Mouse (Mus musculus) small intestine, adult 2 months (tissue): ENCODE data around the gene Vav1. TPM values are rescaled to one million over a fixed set of nuclear protein-coding genes. Genes with fewer than 3 reads are reported as not detected.

Source experiments
- H3K27ac ChIP-seq: fragments of 200-500 bp; 2 replicates; pipeline ENCODE4 v1.5.1; 2012; ENCODE audit warnings: low read depth, low read length, control low read depth, inconsistent platforms; ENCODE audit not compliant: insufficient read depth
- H3K27me3 ChIP-seq: fragments of 200-500 bp; 2 replicates; pipeline ENCODE4 v1.6.1; 2012; ENCODE audit warnings: mild to moderate bottlenecking, moderate library complexity, low read length, inconsistent platforms; ENCODE audit not compliant: control insufficient read depth, insufficient read depth
- H3K36me3 ChIP-seq: fragments of 200-500 bp; 2 replicates; pipeline ENCODE4 v1.6.1; 2012; ENCODE audit warnings: mild to moderate bottlenecking, low read length, control low read depth, inconsistent platforms; ENCODE audit not compliant: control insufficient read depth, insufficient read depth
- H3K4me1 ChIP-seq: fragments of 200-500 bp; 2 replicates; pipeline ENCODE4 v1.6.1; 2012; ENCODE audit warnings: low read length, inconsistent platforms, mixed read lengths; ENCODE audit not compliant: control insufficient read depth, insufficient read depth, insufficient read length
- H3K4me3 ChIP-seq: fragments of 200-500 bp; 2 replicates; pipeline ENCODE4 v1.5.1; 2012; ENCODE audit warnings: low read depth, mild to moderate bottlenecking, control low read depth, inconsistent platforms, low read length, moderate library complexity
- CTCF ChIP-seq: fragments of 200-500 bp; IDR thresholded peaks from 2 replicates; pipeline ENCODE4 v1.5.1; 2012; ENCODE audit warnings: low read depth, mild to moderate bottlenecking, control low read depth, inconsistent platforms, low read length, moderate library complexity, mixed read lengths; ENCODE audit not compliant: insufficient replicate concordance, insufficient read length; ENCODE audit errors: extremely low read depth
- POLR2A ChIP-seq: fragments of 200-500 bp; IDR thresholded peaks from 2 replicates; pipeline ENCODE4 v1.6.1; 2012; ENCODE audit warnings: low read depth, mild to moderate bottlenecking, control low read depth, inconsistent platforms, low read length, moderate library complexity
- WGBS: fragments of 180-500 bp; shearing (Covaris S2); methylation state at CpG from one replicate; pipeline ENCODE4 v1.1.7; 2018; 5-methylcytosine and 5-hydroxymethylcytosine counted together
- polyA plus RNA-seq: library from polyadenylated mRNA; depleted of rRNA; stranded (reverse); fragments of >200 nt; gene quantifications from 2 replicates; pipeline ENCODE4 v1.2.3, GENCODE M21; 2012

The Vav1 gene
- polyA plus RNA-seq, 1 experiment = 6.1 TPM

GRCm38 (mm10) chr17:57280411-57280810, 1.5 kb downstream of the Vav1 start:
- 61% methylated on average over 3 of the region's 3 CpGs for WGBS
- H3K27me3 ChIP-seq = no peaks in the 10 kb centered on the region
- peak overlapping the region; percentile 62 for H3K4me3 ChIP-seq
- TF ChIP-seq POLR2A = no peak
- TF ChIP-seq CTCF = no peak
- H3K27ac ChIP-seq = 0 out of 2 replicates have a peak overlapping the region, but pooled peaks have one; percentile 21
- peaks cover 5% of the 10 kb centered on the region; the same call in 1 of the 2 replicates for H3K4me1 ChIP-seq
- H3K36me3 ChIP-seq = no peaks in the 10 kb centered on the region

DNA sequence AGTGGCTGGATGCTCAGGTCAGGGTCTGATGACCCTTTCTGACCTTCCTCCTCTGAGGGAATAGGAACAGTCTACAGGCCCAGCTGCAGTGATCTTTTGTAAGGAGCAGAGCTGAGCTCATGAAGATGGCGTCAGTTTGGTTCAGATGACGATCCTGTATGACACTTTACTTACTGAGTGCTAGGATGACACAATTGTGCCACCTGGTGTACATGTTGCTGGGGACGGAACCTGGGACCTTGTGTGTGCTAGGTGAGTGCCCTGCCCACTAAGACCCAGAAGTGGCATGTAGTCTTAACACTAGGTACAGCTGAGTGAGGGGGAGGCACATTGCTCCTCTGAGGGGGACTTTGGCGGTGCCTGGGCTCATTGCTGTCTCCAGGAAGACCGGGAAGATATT, 5.0 kb downstream of the Vav1 start:
- 65% methylated on average over 5 of the region's 5 CpGs for WGBS
- no peak overlapping the region for H3K27ac ChIP-seq
- H3K27me3 ChIP-seq = no peaks in the 10 kb centered on the region
- no peaks in the 10 kb centered on the region; the same call in 1 of the 2 replicates for H3K4me1 ChIP-seq
- no peak for TF ChIP-seq CTCF
- no peak for TF ChIP-seq POLR2A
- no peak overlapping the region for H3K4me3 ChIP-seq
- no peaks in the 10 kb centered on the region for H3K36me3 ChIP-seq

DNA sequence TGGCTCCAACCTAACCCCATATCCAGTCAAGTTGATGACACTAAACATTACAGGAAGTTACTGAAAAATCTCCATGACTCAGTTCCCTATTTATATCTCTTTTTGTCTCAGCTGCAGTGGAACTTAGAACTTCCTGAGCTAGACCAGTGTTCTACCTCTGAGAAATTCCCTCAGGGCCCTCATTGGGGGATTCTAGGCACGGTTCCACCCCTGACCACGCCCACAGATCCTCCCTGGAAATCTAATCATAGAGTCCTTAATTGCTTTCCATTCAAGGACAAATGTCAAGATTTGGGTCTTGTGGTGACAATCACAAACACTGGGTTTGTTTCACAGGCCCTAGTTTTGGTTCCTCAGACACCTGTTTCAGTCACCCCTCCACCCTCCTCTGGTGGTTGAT, 6.2 kb downstream of the Vav1 start:
- TF ChIP-seq CTCF (no peak), POLR2A (no peak)
- H3K4me3 ChIP-seq = no peak overlapping the region
- no peaks in the 10 kb centered on the region for H3K36me3 ChIP-seq
- 37% methylated on average over 2 of the region's 2 CpGs for WGBS
- no peak overlapping the region; the same call in 1 of the 2 replicates for H3K27ac ChIP-seq
- H3K4me1 ChIP-seq = no peaks in the 10 kb centered on the region
- no peaks in the 10 kb centered on the region for H3K27me3 ChIP-seq

DNA sequence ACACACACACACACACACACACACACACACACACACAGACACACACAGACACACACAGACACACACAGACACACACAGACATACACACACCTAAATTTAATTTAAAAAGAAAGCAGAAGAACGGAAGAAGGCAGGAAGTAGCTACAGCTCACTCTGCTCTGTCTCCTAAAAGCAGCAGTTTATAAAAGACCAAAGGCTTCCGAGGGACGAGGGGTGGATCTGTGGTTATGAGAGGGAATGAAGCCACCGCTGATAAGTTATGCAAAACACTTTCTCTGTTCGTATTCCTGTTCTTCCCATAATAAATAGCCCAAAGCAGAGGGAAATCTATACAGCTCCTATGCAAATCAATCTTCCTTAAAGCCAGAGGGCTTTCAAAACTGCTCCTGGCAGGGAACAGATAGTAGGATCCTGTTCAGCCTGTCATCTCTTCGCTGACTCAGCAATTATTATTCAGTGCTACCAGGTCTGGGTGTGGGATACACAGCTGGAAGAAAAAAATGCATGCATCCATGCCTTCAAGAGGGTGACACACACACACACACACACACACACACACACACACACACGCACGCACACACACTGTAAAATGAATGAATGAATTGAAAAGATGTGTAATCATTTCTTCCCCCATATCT, 7.9 kb downstream of the Vav1 start:
- Histone ChIP-seq H3K27ac (no peak overlapping the region), H3K36me3 (no peaks in the 10 kb centered on the region), H3K4me3 (no peak overlapping the region), H3K4me1 (no peaks in the 10 kb centered on the region), H3K27me3 (no peaks in the 10 kb centered on the region)
- TF ChIP-seq CTCF (no peak), POLR2A (no peak)
- 57% methylated on average over 8 of the region's 8 CpGs for WGBS

- Histone ChIP-seq H3K27ac (no peak overlapping the region), H3K36me3 (no peaks in the 10 kb centered on the region), H3K4me3 (no peak overlapping the region), H3K4me1 (no peaks in the 10 kb centered on the region), H3K27me3 (no peaks in the 10 kb centered on the region)
- no peak for TF ChIP-seq CTCF
- TF ChIP-seq POLR2A = no peak
- 83% methylated on average over 5 of the region's 5 CpGs for WGBS
Observed at GRCm38 (mm10) chr17:57289252-57289651, 10.4 kb downstream of the Vav1 start.

DNA sequence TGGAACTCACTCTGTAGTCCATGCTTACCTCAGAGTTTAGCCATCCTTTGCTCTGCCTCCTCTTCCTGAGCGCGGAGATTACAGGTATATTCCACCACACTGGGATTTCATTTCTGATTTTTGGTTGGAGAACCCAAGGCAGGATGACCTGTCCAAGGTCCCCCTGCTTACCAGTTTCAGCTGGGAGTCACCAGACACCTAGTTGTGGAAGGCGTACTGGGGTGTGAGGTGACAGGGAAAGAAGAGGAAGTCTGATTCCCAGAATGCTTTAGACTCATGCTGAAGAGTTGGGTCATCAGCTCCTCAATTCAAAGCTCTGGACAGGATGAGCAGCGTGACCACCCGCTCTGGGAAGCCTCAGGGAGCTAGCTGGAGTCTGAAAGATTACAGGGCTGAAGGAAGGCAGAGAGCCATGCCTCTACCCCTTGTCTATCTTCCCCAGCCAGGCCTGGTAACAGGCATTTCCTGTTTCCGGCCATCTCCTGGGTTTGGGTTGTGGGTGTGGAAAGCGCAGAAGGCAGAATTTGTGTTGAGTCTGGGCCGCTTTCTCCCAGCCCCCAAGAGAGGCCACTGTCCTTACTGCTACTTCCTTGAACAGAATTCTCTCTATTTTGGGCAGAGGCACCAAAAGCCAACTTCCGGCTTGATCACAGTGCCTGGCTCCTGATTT, 11.2 kb downstream of the Vav1 start:
- TF ChIP-seq CTCF (no peak), POLR2A (no peak)
- Histone ChIP-seq H3K27me3 (no peaks in the 10 kb centered on the region), H3K4me1 (no peaks in the 10 kb centered on the region), H3K4me3 (no peak overlapping the region), H3K27ac (peak overlapping the region; percentile 40), H3K36me3 (no peaks in the 10 kb centered on the region)
- 77% methylated on average over 9 of the region's 9 CpGs for WGBS

DNA sequence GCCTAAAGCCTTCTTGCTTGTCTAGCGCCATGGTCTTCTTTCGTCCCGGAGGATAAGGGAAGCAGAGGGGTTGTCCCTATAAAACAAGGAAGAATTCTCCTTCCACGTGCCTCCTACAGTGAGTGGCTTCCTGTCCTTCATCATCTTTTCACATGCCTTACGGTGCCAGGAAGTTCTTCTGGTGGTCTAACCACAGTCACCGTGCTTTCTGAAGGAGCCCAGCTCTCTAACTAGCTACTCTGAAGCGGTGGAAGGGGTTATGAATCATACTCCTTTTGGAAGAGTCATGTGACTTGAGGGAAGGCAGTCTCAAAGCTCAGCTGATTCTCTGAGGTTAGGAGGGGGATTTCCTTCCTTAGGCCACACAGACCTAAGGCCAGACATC, 11.8 kb downstream of the Vav1 start:
- peak overlapping the region; percentile 40 for H3K27ac ChIP-seq
- WGBS = 74% methylated on average over 7 of the region's 7 CpGs
- TF ChIP-seq POLR2A = no peak
- no peak for TF ChIP-seq CTCF
- H3K36me3 ChIP-seq = no peaks in the 10 kb centered on the region
- no peaks in the 10 kb centered on the region for H3K27me3 ChIP-seq
- no peak overlapping the region for H3K4me3 ChIP-seq
- H3K4me1 ChIP-seq = no peaks in the 10 kb centered on the region
